Mouse (Mus musculus) mesoderm, embryonic 11.5 days (tissue): Measurements from ENCODE around the gene 4933406M09Rik.
A peak's percentile ranks its signal among the peaks of the same experiment; 100 is the strongest.

Experiments used
- DNase-seq: peaks from one replicate; pipeline ENCODE4 v3.0.0-alpha.2; 2012; ENCODE audit warnings: low read depth, low spot score

The 4933406M09Rik gene

GRCm38 (mm10) chr1:134381051-134381450 is 4.7 kb upstream of the 4933406M09Rik start:
- no peak for DNase-seq

GRCm38 (mm10) chr1:134381795-134382625 is 3.7 kb upstream of the 4933406M09Rik start:
- DNase-seq, result peak; percentile 47

GRCm38 (mm10) chr1:134384581-134384980 is 1.2 kb upstream of the 4933406M09Rik start:
- DNase-seq, result no peak

GRCm38 (mm10) chr1:134385176-134385575 is 564 bp upstream of the 4933406M09Rik start:
- DNase-seq, result no peak

- no peak for DNase-seq
These were observed 8.1 kb downstream of the 4933406M09Rik start for GRCm38 (mm10) chr1:134393827-134394226.

- DNase-seq, result no peak
These were observed 12.5 kb downstream of the 4933406M09Rik start for GRCm38 (mm10) chr1:134398210-134398609.

GRCm38 (mm10) chr1:134399735-134400134 is 14.0 kb downstream of the 4933406M09Rik start:
- DNase-seq, result no peak

GRCm38 (mm10) chr1:134405509-134406413 is 20.0 kb downstream of the 4933406M09Rik start, which contains the start of gene Cyb5r1:
Gene Cyb5r1, plus strand, starts transcription at chr1:134405559.
- peak; percentile 82 for DNase-seq

GRCm38 (mm10) chr1:134406414-134406771 is 20.7 kb downstream of the 4933406M09Rik start:
- no peak for DNase-seq

GRCm38 (mm10) chr1:134408080-134408479 is 22.3 kb downstream of the 4933406M09Rik start:
- DNase-seq, result no peak

- no peak for DNase-seq
These were observed 26.2 kb downstream of the 4933406M09Rik start for GRCm38 (mm10) chr1:134411706-134412629.

GRCm38 (mm10) chr1:134414038-134414437 is 28.3 kb downstream of the 4933406M09Rik start:
- DNase-seq, result no peak

- DNase-seq, result no peak
These were observed 28.9 kb downstream of the 4933406M09Rik start for GRCm38 (mm10) chr1:134414501-134415167.

- DNase-seq, result peak; percentile 96
These were observed 29.6 kb downstream of the 4933406M09Rik start, which contains the start of gene Adipor1 for GRCm38 (mm10) chr1:134415168-134415831. Gene Adipor1, plus strand, starts transcription at chr1:134415378.

- no peak for DNase-seq
These were observed 32.8 kb downstream of the 4933406M09Rik start for GRCm38 (mm10) chr1:134418414-134418975.

GRCm38 (mm10) chr1:134419176-134419575 is 33.4 kb downstream of the 4933406M09Rik start:
- DNase-seq, result no peak

- no peak for DNase-seq
These were observed 34.2 kb downstream of the 4933406M09Rik start for GRCm38 (mm10) chr1:134419751-134420458.

GRCm38 (mm10) chr1:134423911-134424310 is 38.2 kb downstream of the 4933406M09Rik start:
- DNase-seq, result no peak

GRCm38 (mm10) chr1:134426289-134426688 is 40.5 kb downstream of the 4933406M09Rik start:
- DNase-seq, result no peak
